Mouse (Mus musculus) megakaryocyte, embryonic 14.5 days (primary cell): Measurements from ENCODE around the gene Cbr4.

Experiments
- FLI1 ChIP-seq: IDR thresholded peaks from 2 replicates; pipeline ENCODE4 v1.6.1; 2012; ENCODE audit warnings: low read length, inconsistent platforms, mixed read lengths
- GATA1 ChIP-seq: IDR thresholded peaks from 3 replicates; pipeline ENCODE4 v1.6.1; 2012; ENCODE audit warnings: mixed read lengths, low read length, inconsistent platforms, borderline replicate concordance

- TF ChIP-seq GATA1 (no peak), FLI1 (no peak)
Observed at GRCm38 (mm10) chr8:61470213-61470612, 17.3 kb upstream of the Cbr4 start.
